Mouse (Mus musculus): ENCODE measurements around the gene Adra2b. TPM values are rescaled to one million over a fixed set of nuclear protein-coding genes. Genes with fewer than 3 reads are reported as not detected.

The Adra2b gene
- polyA plus RNA-seq (2012; rRNA removed): 0.03 and 0.09 TPM in 2 replicates

DNA sequence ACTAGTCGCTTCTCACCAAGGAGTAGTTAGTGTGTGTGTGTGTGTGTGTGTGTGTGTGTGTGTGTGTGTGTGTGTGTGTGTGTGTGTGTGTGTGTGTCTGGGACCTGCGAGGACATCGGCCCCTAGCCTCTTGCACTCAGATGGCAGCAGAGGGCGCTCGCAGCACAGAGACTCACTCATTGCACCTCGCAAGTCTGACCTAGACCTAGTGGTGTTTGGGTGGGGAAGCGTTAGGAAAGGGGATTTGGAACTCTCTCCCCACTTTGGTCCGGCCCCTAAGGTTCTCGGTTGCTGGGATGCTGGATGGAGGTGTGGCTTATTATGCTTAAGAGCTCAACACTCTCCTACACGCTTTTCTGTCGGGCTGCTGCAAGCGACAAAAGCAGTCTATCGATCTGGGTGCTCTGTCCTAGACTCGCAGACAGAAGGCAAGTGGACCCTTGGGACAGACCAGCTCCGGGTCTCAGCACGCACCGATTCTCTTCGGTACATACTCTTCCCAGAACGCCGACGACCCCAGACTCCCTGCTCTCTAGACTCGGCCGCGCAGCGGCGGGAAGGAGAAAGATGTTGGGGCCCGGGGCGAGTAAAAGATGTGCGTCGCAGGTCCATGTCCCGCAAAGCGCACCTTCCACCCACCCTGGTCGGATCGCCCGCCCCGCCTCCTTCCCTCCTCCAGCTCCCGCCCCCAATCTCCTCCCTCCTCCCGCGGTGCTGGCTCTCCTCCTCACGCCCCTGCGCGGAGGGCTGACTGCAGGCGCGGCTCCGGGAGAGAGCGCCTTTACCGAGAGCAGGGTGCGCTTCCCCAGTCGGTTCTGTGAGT is at the start of gene Adra2b:
Adra2b (plus strand) TSS at position 750 of the 823 bp plus-strand sequence.
- peak; percentile 63 for DNase-seq (ENCODE audit: low spot score)

DNA sequence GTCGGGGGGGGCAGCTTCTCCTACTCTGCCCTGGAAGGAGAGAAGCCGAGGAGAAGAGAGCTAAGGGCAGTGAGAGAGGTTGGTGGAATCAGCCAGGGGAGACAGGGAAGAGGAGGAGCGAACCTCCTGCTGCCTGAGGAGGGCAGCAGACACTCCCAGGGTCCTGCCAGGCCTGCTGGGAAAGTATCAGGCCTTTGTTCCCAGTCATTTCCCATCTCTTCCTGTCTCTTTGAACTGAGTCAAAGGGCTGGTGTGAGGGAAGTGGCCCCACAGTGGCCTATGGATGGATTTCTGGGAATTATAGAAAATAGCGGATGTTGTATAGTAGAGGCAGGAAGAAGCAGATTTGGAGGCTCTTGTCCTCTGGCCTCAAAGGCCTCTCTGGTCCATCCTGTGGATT is 49.1 kb upstream of the Adra2b start:
- DNase-seq (ENCODE audit: low spot score): no peak

DNA sequence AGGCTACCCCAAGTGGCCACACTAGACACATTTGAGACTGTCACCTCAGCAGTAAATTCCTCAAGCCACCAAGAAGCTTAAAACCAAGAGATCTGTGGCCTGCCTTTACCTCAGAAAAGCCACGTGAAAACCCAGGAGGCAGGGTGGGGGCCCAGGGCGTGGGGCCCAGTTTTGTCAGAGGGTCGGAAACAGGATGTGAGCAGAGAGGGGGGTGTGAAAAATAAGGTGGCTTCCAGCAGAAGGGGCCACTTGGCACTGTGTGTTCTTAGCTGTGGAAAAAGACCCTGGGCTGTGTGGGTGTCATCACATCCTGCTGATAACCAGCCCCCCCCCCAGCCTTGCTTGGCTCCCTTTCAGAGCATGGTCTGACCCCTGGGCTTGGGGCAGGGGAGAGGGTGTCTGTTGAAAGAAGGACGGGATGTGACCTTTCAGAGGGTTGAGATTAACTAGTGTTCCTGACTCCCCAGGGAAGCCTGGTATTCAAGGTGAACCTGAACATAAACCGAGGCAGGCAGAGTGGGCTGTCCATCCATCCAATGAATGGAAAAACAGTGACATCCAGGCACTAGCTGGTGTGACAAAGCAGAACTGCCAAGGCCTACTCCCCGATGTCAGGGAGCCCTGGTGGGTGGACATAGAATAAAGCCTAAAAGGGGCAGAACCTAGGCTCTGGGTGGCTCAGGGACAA is 48.4 kb upstream of the Adra2b start:
- no peak for DNase-seq (ENCODE audit: low spot score)

DNA sequence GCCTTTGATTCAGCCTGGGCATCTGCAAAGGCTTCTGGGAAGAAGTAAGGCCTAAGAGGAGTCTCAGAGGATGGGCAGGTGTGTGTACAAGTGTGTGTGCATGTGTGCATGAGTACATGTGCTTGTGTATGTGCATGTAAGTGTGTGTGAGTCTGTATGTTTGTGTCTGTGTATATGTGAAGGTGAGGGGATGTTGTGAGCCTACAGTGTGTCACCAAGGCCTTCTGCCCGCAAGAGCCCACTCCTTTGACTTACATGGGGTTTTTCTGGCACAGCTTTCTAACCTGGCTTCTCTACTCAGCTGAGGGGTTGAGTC is 47.9 kb upstream of the Adra2b start:
- no peak for DNase-seq (ENCODE audit: low spot score)

DNA sequence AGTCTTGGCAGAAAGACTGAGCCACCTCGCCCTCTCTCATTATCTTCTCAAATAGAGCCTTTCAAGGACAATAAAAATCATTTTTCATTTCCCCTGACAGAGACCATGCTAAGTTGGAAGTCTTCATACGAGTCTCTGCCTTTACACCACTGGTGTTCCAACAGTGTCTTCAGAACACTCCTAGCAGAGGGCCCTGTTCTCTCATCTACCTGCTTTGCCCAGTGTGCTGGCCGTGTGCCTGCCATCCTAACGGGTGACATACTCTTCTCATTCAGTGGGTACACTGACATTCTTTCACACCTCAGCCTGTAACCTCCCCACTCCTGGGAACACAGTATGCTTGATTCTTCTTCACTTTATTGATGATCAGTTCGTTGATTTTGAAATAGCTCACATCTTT is 46.6 kb upstream of the Adra2b start:
- no peak for DNase-seq (ENCODE audit: low spot score)

DNA sequence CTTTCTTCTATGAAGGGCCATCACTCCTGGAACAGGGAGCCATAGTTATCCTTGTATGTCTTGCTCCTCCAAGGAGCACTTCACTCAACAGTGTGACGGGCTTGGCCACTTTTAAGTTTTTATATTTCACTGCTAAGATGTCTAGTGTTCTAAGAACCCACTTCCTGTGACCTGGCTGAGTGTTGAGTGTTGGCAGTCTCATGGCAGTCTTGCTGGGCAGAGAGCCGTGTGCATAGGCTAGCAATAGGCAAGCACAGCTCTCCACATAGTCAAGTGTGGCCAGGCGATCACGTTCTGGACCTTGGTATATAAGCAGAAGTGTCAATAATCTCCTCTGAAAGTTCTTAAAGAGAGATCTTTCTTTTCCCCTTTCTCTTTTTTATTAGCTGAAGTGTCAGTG is 44.9 kb upstream of the Adra2b start:
- no peak for DNase-seq (ENCODE audit: low spot score)

DNA sequence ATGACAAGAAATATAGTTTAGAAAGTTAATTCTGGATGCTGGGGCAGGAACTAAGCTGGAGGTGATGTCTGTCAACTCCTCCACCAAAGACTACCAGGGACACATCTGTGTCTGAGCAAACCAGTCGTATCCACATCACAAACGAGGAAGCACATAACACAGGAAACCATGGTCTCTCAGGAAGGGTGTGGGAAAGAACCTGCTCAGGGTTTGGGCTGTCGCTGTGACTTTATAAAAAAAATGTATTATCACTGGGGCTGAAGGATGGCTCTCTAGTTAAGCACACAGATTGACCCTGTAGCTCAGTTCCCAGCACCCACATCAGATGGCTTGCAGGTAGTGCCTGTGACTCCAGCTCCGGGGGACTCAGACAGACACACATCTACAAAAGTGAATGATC is 43.9 kb upstream of the Adra2b start:
- DNase-seq (ENCODE audit: low spot score): no peak

DNA sequence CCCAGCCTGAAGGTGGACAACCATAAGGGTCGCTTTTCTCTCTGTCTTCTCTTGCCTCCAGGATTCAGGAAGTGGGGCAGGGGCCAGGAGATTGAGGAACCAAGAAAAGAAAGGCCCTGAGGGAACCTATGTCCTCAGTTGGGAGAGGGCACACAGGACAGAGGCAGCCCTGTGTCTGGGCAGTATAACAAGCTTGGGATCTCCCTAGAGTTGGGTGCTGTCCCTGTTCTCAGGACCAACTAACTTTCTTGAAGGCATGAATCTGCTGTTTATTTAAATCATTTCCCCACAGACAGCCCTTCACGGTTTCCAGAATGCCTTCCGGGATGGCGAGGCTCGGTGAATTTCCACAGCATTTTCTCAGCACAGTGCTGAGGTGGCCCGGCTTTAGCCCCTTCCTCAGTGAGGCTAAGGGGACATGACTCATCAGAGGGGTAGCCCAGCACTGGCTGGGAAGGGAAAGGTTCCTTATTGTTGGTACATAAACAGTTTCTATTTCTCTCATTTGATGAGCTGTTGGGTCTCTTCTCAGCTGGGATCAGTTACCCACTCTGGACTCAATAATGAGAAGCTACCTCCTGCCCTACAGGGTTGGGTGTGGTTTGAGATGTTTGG is 40.2 kb upstream of the Adra2b start:
- DNase-seq (ENCODE audit: low spot score): no peak

DNA sequence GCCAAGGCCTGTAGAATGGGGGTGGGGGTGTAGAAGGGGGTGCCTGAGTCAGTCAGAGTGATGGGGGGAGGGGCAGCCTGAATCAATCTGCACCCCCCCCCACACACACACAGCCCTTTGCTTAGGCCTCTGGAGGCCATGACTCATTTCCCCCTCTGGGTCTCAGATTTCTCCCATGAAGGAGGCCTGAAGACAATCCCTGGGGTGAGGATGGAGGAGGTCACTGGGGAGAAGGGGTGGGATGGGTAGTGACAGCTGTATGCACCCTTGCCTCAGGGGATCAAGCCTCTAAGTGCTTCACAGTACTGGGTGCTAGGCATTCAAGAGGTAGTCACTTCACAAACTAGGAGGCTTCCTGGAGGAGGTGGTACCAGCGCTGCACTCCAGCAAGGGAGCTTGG is 39.3 kb upstream of the Adra2b start:
- no peak for DNase-seq (ENCODE audit: low spot score)

DNA sequence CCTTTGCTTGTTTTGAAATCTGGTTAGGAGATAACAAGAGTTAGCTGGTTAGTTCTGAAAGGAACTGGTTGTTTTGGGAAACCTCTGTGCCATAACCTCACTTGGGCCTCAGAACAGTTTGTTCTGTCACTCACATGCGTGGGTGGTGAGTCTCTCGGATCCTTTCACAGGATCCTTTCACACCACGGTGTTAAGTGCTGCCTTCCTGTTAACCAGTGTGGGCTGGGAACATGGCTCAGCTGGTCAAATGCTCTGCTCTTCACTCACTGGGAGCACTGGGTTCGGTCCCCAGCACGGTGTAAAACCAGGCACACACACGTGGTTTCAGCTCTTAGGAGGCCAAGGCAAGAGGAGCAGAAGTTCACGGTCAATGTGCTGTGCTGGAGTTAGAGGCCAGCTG is 38.6 kb upstream of the Adra2b start:
- DNase-seq (ENCODE audit: low spot score): no peak

DNA sequence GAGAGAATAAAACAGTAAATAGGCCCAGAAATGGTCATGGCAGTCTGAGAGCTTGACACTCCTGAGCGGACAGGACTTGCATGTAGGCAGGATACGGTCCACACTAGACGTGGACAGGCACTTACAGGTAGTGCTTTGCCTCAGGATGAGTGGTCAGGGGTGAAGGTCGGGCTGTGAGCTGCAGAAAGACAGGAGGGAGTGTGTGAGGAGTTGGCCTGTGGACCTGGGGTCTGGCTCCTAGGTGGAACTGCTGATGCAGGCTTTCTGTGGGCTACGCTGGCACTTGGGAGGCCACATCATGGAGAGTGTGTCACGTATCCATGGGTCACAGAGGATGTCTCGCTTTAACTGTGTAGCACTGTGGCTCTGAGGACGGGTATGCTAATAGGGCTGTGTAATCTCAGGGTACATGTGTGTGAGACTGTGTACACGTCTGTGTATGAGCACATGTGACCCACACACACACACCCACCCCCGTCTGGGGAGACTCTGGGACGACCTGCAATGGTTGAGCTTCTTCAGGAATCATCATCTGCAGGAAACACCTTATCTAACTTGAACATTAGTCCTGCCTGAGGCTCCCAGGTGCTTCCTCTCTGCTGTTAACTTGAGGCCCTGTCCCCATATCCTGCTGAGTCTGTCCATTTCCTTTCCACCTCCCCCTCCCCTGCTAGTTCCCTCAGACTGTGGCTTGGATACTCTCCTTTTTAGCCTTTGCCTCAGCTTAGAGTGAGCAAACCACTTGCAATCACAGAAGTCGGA is 34.7 kb upstream of the Adra2b start:
- DNase-seq (ENCODE audit: low spot score): no peak

DNA sequence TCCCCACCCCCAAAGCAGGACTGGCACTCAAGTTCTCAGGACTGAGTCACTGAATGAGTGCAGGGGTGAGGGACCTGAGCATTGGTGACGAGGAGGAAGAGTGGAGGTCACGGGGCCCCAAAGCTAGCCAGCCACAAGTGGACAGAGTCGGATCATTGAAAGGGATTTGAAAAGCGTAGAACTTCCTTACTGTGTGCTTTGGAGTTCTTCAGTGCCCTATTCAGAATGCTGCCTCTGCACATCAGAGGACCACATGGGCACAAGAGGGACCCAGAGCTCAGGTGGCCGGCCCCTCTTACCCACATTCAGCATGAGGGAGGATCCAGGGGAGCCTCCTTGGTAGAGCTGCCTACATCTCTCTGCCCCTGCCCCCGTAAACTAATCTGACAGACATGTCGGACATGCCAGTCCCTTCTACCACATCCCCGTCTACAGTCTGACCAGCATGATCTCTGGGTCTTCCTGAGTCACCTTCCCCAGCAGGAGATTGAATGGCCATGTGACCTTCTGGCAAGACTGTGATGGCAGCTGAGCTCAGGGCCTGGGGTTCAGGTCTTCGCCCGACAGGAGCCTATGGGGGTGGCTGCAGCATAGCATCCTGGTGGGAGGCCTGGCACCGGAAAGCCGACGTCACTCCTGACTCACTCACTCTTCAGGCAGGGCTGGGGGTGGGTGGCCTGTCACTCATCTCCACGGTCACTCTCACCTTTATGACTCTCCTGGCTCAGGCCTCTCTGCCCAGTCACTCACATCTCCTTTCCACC is 30.0 kb upstream of the Adra2b start:
- DNase-seq (ENCODE audit: low spot score): no peak

DNA sequence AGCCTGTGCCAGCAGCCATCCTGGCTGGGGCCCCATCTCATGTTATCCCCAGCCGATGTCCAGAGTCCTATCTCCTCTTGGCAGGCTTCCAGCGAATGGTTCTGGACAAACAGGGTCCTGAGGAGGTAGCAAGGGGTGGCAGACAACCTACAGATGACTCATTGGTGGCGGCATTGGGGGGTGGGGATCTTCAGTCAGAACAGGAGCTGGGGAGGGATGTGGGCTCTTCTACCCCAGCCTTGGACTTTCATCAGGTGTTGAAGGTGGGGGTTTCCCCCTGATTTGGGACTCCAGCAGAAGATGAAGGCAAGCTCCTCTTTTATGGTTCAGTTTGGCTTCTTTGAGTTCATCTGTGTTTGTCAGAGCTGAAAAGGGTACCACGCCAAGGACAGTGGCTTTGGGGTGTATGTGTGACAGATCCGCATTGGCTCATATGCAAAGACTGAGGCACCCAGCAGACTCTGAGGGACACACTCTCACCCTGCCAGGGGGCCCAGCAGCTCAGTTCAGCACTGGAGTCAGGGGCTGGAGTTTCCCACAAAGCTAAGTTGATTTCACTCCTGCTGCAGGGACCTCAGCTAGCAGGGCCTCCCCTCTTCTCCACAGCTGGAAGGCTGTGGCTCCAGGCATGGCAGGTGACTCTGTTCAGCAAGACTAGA is 28.9 kb upstream of the Adra2b start:
- DNase-seq (ENCODE audit: low spot score): no peak

DNA sequence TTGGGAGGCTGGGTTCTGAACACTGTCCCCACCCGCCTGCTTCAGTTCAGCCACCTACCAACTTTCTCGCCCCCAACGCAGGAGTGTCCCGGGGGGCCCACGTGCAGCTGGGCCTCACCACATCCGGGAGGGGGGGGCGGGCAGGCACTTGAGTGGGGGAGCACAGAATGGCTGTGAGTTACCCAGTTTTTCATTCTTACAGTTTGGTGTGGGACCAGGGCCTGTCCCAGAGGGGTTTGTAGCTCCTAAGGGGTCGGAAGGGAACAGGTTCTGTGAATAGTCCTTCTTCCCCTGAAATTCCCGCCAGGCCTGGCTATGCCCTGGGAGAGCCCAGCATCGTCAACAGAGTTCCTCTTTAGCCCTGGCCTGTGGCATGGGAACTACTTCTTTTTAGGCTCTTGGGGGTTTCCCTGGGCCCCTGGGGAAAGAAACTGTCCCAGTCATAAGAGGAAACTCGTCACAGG is 27.9 kb upstream of the Adra2b start:
- DNase-seq (ENCODE audit: low spot score): no peak

DNA sequence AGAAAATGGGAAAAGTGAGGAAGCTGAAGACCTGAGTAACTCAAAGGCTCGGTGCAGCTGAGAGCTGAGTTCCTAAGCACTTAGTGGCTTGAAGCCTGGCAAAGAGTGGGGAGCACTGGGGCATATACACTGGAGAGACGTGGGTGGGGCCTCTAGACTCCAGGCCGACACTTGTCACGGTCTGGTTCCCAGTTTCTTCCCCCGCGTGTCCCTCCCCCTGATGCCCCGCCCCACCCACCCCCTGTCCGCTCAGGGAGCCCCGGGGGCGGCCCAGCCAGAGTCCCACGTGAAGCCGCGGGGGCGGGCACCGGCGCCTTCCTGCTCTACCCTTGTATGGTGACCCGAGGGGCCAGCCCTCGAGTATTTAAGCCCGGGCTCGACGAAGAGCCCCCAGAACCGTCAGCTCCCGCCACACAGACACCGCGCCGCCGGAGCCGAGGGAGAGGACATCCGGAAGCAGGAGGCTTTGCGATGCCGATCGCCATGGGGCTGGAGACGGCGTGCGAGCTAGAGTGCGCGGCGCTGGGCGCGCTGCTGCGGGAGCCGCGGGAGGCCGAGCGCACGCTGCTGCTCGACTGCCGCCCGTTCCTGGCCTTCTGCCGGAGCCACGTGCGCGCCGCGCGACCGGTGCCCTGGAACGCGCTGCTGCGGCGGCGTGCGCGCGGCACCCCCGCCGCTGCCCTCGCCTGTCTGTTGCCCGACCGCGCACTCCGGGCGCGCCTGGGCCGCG is 27.1 kb upstream of the Adra2b start, which contains the start of gene Dusp2:
Dusp2 (plus strand) TSS at position 393 of the 730 bp plus-strand sequence.
- peak; percentile 59 for DNase-seq (ENCODE audit: low spot score)

DNA sequence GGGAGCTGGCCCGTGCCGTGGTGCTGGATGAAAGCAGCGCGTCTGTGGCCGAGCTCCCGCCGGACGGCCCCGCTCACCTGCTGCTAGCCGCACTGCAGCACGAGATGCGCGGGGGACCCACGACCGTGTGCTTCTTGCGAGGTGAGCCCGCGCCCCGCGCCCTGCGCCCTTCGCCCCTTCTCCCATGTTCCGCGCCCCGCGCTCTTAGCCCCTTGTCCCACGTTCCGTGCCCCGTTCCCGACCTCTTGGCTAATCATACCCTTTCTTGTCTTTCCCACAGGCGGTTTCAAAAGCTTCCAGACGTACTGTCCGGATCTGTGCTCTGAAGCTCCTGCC is 26.5 kb upstream of the Adra2b start:
- DNase-seq (ENCODE audit: low spot score): no peak

DNA sequence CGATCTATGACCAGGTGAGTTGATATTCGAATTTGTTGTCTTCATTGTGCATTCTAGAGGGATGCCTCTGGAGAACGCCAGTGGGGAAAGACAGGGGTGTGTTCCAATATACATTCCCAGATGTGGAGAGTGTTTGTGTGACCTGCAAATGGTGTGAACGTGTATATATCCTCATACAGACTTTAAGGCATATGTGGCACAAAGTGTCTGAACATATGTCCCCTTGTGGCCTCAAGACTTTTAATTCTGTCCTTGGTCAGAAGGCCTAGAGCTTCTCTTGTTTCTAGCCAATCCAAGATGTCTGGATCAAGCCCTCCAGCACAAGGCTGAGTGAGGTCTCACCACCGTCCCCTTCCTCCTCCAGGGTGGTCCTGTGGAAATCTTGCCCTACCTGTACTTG is 26.1 kb upstream of the Adra2b start:
- no peak for DNase-seq (ENCODE audit: low spot score)

DNA sequence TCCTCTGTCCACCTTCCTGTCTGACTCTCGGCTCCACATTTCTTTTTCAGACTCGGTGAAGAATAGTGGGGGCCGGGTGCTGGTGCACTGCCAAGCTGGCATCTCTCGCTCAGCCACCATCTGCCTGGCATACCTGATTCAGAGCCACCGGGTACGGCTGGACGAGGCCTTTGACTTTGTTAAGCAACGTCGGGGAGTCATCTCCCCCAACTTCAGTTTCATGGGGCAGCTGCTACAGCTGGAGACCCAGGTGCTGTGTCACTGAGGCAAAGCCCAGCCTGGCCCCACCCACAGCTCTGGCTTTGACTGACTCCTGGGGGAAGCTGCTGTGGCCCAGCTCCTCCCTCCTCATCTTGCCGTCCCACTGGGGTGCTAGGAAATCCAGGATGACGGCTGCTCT is 25.5 kb upstream of the Adra2b start:
- no peak for DNase-seq (ENCODE audit: low spot score)

DNA sequence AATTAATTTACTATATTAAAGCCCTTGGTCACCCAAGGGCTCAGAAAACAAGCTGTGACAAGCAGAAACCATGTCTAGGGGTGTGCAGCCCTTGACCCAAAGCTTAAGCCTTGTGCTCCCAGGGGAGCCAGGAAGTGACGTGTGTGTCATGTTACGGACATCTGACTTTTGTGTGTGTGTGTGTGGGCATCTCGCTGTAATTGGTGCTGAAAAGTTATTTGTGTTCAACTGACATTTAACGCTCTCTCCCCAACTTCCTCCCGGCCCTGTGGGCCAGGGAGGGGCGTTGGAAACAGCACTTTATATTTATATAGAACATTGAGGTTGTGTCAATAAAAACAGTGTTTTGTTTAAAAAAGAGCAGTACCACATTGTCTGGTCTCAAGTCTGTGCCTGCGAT is 25.0 kb upstream of the Adra2b start:
- DNase-seq (ENCODE audit: low spot score): no peak

DNA sequence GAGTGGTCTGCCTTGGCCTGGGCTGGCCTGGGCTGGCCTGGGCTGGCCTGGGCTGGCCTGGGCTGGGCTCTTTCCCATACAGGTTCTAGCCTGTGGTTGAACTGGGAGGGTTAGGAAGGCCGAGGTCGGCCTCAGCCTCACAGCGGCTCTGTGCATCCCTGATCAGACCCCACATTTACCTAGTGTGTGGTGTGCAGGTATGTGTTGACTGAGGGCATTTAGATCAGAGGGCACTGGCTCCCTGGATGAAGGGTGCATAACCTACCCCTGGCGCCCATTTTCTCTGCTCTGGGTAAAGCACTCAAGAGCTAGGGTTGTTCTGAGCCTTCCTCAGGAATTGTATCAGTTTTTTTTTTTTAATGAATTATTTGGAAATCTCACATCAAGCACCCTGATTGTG is 24.6 kb upstream of the Adra2b start, which contains the start of gene Astl:
Astl (plus strand) TSS at position 224 of the 400 bp plus-strand sequence.
- DNase-seq (ENCODE audit: low spot score): no peak
